Mouse (Mus musculus): ENCODE data around the gene Slc25a29.

GRCm38 (mm10) chr12:108879138-108879537 lies 43.5 kb upstream of the Slc25a29 start:
- TF ChIP-seq CTCF (IDR thresholded peaks at IDR 0.05; ENCODE audit: low read depth) (no peak), EP300 (IDR thresholded peaks at IDR 0.05; ENCODE audit: low read depth) (no peak)
